Mouse (Mus musculus) left cerebral cortex, postnatal 36 days (tissue): ENCODE measurements around the gene Hsd17b2. TPM values are rescaled to one million over a fixed set of nuclear protein-coding genes. Genes with fewer than 3 reads are reported as not detected.

Source experiments
- DNase-seq, 2 experiments: peaks; one replicate each; pipeline ENCODE4 v3.0.0; 2021 to 2022; ENCODE audit warnings: low spot score in 2 of 2, mixed read lengths in 1 of 2
- intact Hi-C: fragments of 180-260 bp; cut with DNase I; formaldehyde crosslinking; loops from one replicate; pipeline ENCODE4 v1.15.1; 2025
- total RNA-seq, 2 experiments: library from RNA; stranded (reverse); gene quantifications; 2 replicates each; pipeline ENCODE4 v1.2.3; 2021

Hsd17b2 gene
- total RNA-seq, 2 experiments from 2014 or later = 0.41 TPM; not detected in 1

GRCm38 (mm10) chr8:117765947-117766346, 64.2 kb downstream of the Hsd17b2 start:
- no peak for DNase-seq
- intact Hi-C loops = no loop called here

- intact Hi-C loops = no loop called here
- no peak for DNase-seq
Observed at GRCm38 (mm10) chr8:117768971-117769370, 67.3 kb downstream of the Hsd17b2 start.

- intact Hi-C loops = no loop called here
- no peak for DNase-seq
Observed at GRCm38 (mm10) chr8:117771115-117771836, 69.6 kb downstream of the Hsd17b2 start.

- DNase-seq = no peak
- intact Hi-C loops = no loop called here
Observed at GRCm38 (mm10) chr8:117772126-117772525, 70.4 kb downstream of the Hsd17b2 start.

- DNase-seq = no peak
- intact Hi-C loops = no loop called here
Observed at GRCm38 (mm10) chr8:117772597-117772996, 70.9 kb downstream of the Hsd17b2 start.

GRCm38 (mm10) chr8:117775626-117776025, 73.9 kb downstream of the Hsd17b2 start:
- intact Hi-C loops = no loop called here
- no peak for DNase-seq

- intact Hi-C loops = no loop called here
- DNase-seq = no peak
Observed at GRCm38 (mm10) chr8:117776075-117776474, 74.4 kb downstream of the Hsd17b2 start.

- intact Hi-C loops = no loop called here
- no peak for DNase-seq
Observed at GRCm38 (mm10) chr8:117778531-117779322, 77.0 kb downstream of the Hsd17b2 start.

GRCm38 (mm10) chr8:117779344-117779743, 77.6 kb downstream of the Hsd17b2 start:
- intact Hi-C loops = no loop called here
- DNase-seq = no peak

GRCm38 (mm10) chr8:117781375-117782129, 79.8 kb downstream of the Hsd17b2 start:
- intact Hi-C loops = no loop called here

GRCm38 (mm10) chr8:117783021-117783420, 81.3 kb downstream of the Hsd17b2 start:
- intact Hi-C loops = no loop called here
- DNase-seq = no peak

More at GRCm38 (mm10) chr8:117781375-117782129, 79.8 kb downstream of the Hsd17b2 start:
- no peak for DNase-seq

- no peak for DNase-seq
- intact Hi-C loops = no loop called here
Observed at GRCm38 (mm10) chr8:117786428-117786827, 84.7 kb downstream of the Hsd17b2 start.

GRCm38 (mm10) chr8:117792616-117793144, 91.0 kb downstream of the Hsd17b2 start:
- intact Hi-C loops = no loop called here
- no peak for DNase-seq

GRCm38 (mm10) chr8:117794581-117794980, 92.9 kb downstream of the Hsd17b2 start:
- intact Hi-C loops = no loop called here
- no peak for DNase-seq

GRCm38 (mm10) chr8:117796464-117796863, 94.8 kb downstream of the Hsd17b2 start:
- intact Hi-C loops = no loop called here
- no peak for DNase-seq

- intact Hi-C loops = no loop called here
Observed at GRCm38 (mm10) chr8:117798066-117798465, 96.4 kb downstream of the Hsd17b2 start.

GRCm38 (mm10) chr8:117801443-117802298, 100.0 kb downstream of the Hsd17b2 start, which contains the start of gene Mphosph6:
Gene Mphosph6, minus strand, starts transcription at chr8:117801943.
- DNase-seq = peak; percentile 92 to 94
- intact Hi-C loops = no loop called here

More at GRCm38 (mm10) chr8:117798066-117798465, 96.4 kb downstream of the Hsd17b2 start:
- DNase-seq = no peak

GRCm38 (mm10) chr8:117802299-117802689, 100.6 kb downstream of the Hsd17b2 start:
- peak in 1 of 2 experiments; percentile 15 for DNase-seq
- intact Hi-C loops = no loop called here

GRCm38 (mm10) chr8:117805419-117805818, 103.7 kb downstream of the Hsd17b2 start:
- no peak for DNase-seq
- intact Hi-C loops = no loop called here
